Mouse (Mus musculus) bone marrow macrophage, adult 2 months (primary cell): ENCODE data around the gene Eral1. TPM values are rescaled to one million over a fixed set of nuclear protein-coding genes. Genes with fewer than 3 reads are reported as not detected.

Experiments
- H3K27ac ChIP-seq: 2 replicates; pipeline ENCODE4 v1.5.1; 2012; ENCODE audit warnings: low read depth, low read length; ENCODE audit not compliant: insufficient read depth
- H3K4me1 ChIP-seq: 2 replicates; pipeline ENCODE4 v1.6.1; 2012; ENCODE audit warnings: low read length; ENCODE audit not compliant: control insufficient read depth, insufficient read depth
- H3K4me3 ChIP-seq: 2 replicates; pipeline ENCODE4 v1.5.1; 2012; ENCODE audit warnings: mild to moderate bottlenecking, low read length, moderate library complexity; ENCODE audit not compliant: insufficient read depth
- CTCF ChIP-seq: IDR thresholded peaks from 2 replicates; pipeline ENCODE4 v1.5.1; 2012; ENCODE audit warnings: low read depth, mild to moderate bottlenecking, low read length, moderate library complexity
- POLR2A ChIP-seq: IDR thresholded peaks from 2 replicates; pipeline ENCODE4 v1.6.1; 2012; ENCODE audit warnings: mild to moderate bottlenecking, low read depth, low read length, borderline replicate concordance
- polyA plus RNA-seq: library from polyadenylated mRNA; stranded (reverse); fragments of >200 nt; gene quantifications from 2 replicates; pipeline ENCODE4 v1.2.4, GENCODE M21; 2012; ENCODE audit not compliant: missing spikeins, insufficient read depth, insufficient read length

Gene Eral1
- polyA plus RNA-seq: 18.4 and 19.5 TPM in 2 replicates

DNA sequence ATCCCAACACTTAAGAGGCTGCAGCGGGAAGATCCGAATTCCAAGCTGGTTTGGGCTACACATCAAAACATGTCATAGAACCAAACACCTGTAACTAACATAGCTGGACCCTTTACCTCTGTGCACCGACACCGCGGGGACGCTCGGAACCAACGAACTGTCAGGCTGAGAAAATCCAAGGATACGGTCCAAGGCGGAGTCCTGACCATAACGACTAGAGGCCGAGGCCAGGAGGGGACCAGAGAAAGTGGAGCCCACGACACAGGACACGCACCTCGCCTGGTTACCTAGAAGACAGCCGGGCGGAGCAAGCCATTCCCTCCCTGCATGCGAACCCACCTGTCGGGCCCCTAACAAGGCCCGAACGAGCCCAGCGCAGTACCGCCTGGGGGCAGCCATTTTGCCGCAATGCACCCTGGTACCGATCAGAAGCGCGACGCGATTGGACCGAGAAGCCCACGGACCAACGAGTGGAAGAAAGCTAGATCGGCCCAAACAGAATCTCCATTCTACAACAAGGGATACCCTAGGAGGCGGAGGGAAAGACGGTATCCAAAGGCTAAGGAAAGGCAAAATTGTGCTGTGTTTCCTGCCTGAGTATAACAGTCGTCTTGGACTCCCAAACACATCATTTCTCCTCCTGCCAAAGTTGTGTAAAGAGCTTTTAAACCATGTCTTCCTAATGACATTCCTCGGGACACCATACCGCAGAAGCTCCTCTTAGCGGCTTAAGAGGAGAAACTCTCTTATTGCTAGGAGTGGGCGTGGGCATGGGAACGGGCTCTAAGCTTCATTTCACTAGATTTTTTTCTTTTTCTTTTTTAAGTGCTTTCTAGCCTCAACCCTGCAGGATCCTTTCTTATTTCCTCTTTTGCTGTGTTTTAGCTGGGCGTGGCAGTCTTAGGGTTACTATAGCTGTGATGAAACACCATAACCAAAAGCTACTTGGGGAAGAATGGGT, at the start of gene Eral1:
Gene Eral1, minus strand, starts transcription at position 423 of the 961 bp plus-strand sequence.
- Histone ChIP-seq H3K4me1 (peaks cover 11% of the 10 kb centered on the region), H3K27ac (peak within 1 kb of the TSS; percentile 56), H3K4me3 (peak within 1 kb of the TSS; percentile 69)
- TF ChIP-seq CTCF (no peak), POLR2A (peak; percentile 65; the same call in 1 of the 2 replicates)

- TF ChIP-seq POLR2A: no peak
- no peak for TF ChIP-seq CTCF
- Histone ChIP-seq H3K4me1 (peaks cover 34% of the 10 kb centered on the region), H3K27ac (no peak overlapping the region), H3K4me3 (no peak overlapping the region)
Observed at GRCm38 (mm10) chr11:78129458-78129857, 49.3 kb upstream of the Eral1 start.

GRCm38 (mm10) chr11:78126739-78127138, 46.6 kb upstream of the Eral1 start:
- TF ChIP-seq POLR2A (no peak), CTCF (no peak)
- no peak overlapping the region for H3K4me3 ChIP-seq
- no peak overlapping the region for H3K27ac ChIP-seq
- H3K4me1 ChIP-seq: peaks cover 23% of the 10 kb centered on the region

DNA sequence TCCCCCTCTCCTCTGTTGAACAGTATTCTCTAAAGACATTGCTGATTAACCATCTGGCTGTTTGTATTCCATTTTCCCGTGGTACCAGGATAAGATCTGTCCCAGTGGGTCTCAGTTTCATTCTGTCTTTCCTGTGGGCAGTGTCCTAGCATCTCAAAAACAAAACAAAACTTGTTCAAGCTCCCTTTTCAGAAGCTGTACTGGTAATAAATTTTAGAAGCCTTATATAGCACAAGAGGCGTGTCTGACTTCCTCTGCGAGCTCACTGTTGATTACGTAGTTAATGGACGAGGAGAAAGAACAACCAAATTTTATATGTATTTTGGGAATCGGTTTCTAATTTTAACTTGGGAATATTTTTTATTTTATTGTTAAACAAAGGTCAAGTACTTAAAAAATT, 45.5 kb upstream of the Eral1 start:
- H3K4me3 ChIP-seq: no peak overlapping the region
- H3K4me1 ChIP-seq: peaks cover 23% of the 10 kb centered on the region
- no peak overlapping the region for H3K27ac ChIP-seq
- TF ChIP-seq POLR2A: no peak
- TF ChIP-seq CTCF: no peak

DNA sequence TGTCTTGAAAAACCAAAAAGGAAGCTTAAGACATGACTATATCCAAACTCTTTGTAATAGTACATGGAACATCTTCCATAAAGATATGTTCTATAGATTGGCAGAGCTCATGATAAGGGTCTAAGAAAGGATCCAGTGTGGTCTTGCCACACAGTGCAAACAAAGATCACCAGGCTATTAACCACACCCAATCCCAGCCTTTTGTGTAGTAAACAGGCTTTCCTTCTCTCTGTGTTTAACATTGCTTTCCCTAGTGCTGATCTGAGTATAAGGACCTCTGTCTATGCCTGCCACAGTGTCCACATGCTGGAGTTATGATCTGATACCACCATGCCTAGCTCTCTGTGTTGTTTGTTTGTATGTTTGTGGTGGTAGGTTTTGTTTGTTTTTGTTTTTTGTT, 43.6 kb upstream of the Eral1 start:
- H3K4me1 ChIP-seq: peaks cover 38% of the 10 kb centered on the region
- no peak overlapping the region for H3K27ac ChIP-seq
- no peak overlapping the region for H3K4me3 ChIP-seq
- TF ChIP-seq POLR2A: no peak
- TF ChIP-seq CTCF: no peak

DNA sequence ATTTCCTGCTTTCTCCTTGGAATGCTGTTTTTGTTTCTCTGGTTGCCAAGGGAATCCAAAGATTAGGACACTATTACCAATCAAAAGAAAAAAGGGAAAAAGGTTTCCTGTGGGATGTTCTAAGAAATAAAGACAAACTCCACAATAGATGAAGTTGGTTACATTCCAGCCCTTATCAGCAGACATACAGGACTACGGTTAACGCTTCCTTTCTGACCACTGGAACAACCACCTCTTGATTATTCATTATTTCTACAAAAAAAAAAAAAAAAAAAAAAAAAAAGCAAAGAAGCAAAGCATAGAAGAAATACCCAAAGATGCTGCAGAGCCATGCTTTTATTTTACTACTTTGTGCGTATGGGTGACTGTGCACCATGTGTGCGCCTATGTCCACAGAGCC, 42.6 kb upstream of the Eral1 start:
- Histone ChIP-seq H3K4me3 (no peak overlapping the region), H3K27ac (no peak overlapping the region), H3K4me1 (peaks cover 45% of the 10 kb centered on the region)
- TF ChIP-seq POLR2A (no peak), CTCF (no peak)

GRCm38 (mm10) chr11:78121176-78121575, 41.0 kb upstream of the Eral1 start:
- Histone ChIP-seq H3K4me3 (no peak overlapping the region), H3K27ac (no peak overlapping the region), H3K4me1 (peaks cover 32% of the 10 kb centered on the region)
- TF ChIP-seq CTCF: no peak
- no peak for TF ChIP-seq POLR2A

- H3K27ac ChIP-seq: no peak overlapping the region
- H3K4me1 ChIP-seq: peaks cover 30% of the 10 kb centered on the region
- H3K4me3 ChIP-seq: no peak overlapping the region
- no peak for TF ChIP-seq POLR2A
- no peak for TF ChIP-seq CTCF
Observed at GRCm38 (mm10) chr11:78119898-78120297, 39.7 kb upstream of the Eral1 start.

GRCm38 (mm10) chr11:78118467-78118866, 38.3 kb upstream of the Eral1 start:
- no peak for TF ChIP-seq CTCF
- no peak for TF ChIP-seq POLR2A
- Histone ChIP-seq H3K27ac (no peak overlapping the region), H3K4me3 (no peak overlapping the region), H3K4me1 (peaks cover 43% of the 10 kb centered on the region)

- peaks cover 45% of the 10 kb centered on the region for H3K4me1 ChIP-seq
- H3K4me3 ChIP-seq: no peak overlapping the region
- H3K27ac ChIP-seq: no peak overlapping the region
- TF ChIP-seq POLR2A (no peak), CTCF (no peak)
Observed at GRCm38 (mm10) chr11:78116146-78116410, 35.9 kb upstream of the Eral1 start.
